Mouse (Mus musculus) naive thymus-derived CD4-positive, alpha-beta T cell, adult 2 months (primary cell): ENCODE data around the gene Nox4.
"Not testable (repeated sequence)": the region's sequence is repeated elsewhere in the genome, so short reads cannot be mapped to it uniquely, and the experiment has no call there.

ENCODE experiments used
- DNase-seq: peaks from one replicate; pipeline ENCODE4 v3.0.0-alpha.2; 2011; ENCODE audit warnings: low read depth

Nox4 gene

GRCm38 (mm10) chr7:87371316-87371715 lies 125.4 kb downstream of the Nox4 start:
- no peak for DNase-seq

DNA sequence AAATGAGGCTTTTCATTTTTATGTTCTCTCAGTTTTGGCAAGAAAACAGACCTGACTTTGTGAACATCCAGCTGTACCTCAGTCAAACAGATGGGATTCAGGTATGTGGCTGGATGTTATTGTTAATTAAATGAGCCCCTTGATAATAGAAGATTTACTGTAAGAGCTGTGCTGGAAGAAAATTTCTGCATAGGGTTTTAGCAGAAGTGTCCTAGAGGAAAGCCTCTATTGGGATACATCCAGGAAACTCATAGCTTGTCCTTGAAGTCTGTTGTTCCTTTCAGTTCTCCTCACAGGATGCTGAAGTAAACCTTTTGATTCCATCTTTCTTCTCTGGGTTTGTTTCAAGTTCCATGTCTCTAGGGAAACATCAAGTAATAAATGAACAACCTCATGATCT lies 128.4 kb downstream of the Nox4 start:
- no peak for DNase-seq

- DNase-seq = no peak
Observed at GRCm38 (mm10) chr7:87374935-87375334, 129.0 kb downstream of the Nox4 start.

- DNase-seq = no peak
Observed at GRCm38 (mm10) chr7:87397023-87397422, 151.1 kb downstream of the Nox4 start.

- DNase-seq = not testable (repeated sequence)
Observed at GRCm38 (mm10) chr7:87411373-87411772, 165.5 kb downstream of the Nox4 start.

DNA sequence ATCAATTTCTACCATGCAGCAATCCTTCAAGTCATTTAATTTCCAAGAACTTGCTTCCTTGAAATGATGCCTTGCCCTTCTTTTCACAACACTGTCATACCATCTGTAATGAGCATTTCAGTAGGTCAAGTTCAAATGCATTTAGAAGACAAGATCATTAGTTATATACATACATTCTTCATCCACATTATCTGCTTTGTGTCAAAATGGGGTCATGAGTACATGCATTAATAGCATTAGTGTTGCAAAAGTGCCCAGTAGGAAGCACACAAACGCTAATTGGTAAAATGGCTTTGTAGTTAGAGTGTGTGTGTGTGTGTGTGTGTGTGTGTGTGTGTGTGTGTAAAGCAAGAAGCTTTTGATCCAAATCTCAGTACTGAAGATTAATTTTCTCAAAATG lies 167.4 kb downstream of the Nox4 start:
- no peak for DNase-seq
